Mouse (Mus musculus): Measurements from ENCODE around the gene Sirt4.

DNA sequence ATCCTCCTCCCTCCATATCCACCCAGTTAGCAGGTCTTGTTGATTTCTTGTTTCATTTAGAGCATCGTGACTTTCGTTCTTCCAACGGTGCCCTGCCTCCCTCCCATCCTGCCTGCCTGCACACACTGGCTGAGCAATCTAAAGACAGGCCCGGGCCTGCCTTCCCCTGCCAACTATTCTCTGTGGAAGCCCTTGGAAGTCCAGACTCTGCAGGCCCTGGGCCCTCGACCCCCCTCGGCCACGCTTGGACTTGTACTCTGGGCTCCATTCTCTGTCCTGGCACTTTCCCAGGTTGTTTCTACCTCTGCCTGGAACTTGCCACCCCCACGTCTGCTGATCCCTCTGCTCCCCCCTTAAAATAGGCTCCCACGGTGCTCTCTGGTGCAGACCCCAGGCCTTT lies 41.4 kb upstream of the Sirt4 start:
- TF ChIP-seq CTCF (IDR thresholded peaks at IDR 0.05; ENCODE audit: low read depth, low read length), result no peak
- TF ChIP-seq TAL1 (conservative IDR thresholded peaks at IDR 0.05; ENCODE audit: low read depth, low read length), result no peak
- TF ChIP-seq POLR2AphosphoS5 (IDR thresholded peaks at IDR 0.05; ENCODE audit: insufficient replicate concordance, low read depth, low read length), result no peak
- no peak for TF ChIP-seq GATA1 (IDR thresholded peaks at IDR 0.05; ENCODE audit: borderline replicate concordance, low read length)
- no peak for TF ChIP-seq GATA2 (IDR thresholded peaks at IDR 0.05; ENCODE audit: borderline replicate concordance, low read depth, low read length)

Measured in G1E (cell line).